Mouse (Mus musculus): ENCODE results near the gene Samd5.

Gene Samd5

DNA sequence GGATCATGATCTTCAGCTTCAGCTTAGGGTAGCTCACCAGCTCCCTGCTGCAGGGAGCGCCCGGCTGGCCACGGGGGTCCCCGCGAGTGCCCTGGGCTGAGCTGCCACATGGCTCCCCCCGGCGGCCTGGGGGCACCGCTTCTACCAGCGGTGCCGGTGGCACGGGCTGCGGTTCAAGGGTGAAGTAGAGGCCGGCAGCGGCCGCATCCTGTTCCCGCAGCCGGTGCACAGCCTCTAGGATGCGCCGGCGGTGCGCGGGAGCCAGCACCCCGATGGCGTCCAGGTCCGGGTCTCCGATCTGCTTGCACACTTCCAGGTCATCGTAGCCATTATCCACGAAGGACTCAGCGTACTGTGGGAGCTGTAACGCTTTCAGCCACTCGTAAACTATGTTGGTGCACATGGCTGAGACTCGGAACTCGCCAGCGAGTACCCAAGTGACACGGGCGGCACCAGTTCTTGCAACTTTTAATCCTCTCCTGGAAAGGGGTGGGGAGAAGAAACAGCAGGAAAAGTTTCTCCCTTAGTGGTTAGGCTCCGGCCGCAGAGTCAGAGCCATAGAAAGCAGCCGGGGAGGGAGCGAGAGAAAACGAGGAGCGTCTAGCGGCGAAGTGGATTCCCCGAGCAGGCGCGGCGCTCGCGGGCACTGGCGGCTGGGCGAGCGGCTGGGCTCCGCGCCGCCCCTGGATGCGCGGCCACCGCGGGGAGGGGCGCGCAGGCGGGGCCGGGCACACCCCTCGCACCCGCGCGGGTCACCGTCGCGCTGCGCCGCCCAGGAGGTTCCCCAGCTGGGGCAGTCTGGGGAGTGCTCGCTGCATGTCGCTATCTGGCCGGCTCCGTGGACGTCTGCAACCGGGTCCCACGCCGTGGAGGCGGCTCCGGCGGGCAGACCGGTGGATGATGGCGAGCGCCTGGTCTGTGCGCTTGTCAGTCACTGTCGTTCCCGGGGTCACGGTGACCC lies at the start of gene Samd5:
TSS of gene Samd5 (minus strand) at position 648 of the 961 bp plus-strand sequence.
- peak; percentile 52 to 62 for DNase-seq (ENCODE audit: low spot score in 2 of 2)

DNA sequence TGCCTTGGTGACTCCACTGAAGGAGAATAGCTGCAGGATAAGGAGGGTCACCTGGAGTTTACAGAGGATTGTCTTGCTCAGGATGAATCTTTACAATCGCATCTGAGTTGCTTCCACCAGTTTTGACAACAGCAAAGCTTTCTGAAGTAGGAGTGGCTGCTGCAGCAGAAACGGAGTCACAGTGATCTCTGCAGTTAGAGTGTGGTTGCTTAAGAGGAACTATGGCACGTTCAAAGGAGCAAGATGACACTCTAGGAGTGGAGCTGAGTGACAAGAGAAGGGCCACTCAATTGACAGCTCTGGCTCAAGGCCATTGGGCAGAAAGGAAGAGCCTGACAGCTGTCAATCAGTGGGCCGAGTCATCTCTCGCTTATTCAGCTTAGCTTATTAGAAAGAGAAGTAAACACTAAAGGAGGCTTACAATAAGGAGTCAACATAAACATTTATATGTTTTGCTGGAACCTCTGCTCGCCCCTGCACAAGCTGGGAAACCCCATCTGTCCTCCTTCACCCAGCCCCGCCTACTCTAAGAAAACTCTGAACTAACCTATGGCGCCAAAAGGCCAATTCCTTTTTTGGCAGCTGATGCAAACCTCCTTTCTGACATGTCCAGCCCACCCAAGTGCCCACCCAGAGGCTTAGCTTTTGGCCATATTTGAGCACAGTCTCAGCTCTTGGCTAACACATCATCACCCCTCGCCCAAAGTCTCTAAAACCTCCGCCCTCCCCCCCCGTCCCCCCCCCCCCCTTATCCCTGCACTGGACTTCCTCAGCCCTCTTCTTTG lies 47.7 kb upstream of the Samd5 start:
- DNase-seq (ENCODE audit: low spot score in 2 of 2) = no peak

GRCm38 (mm10) chr10:9720027-9720426 lies 45.0 kb upstream of the Samd5 start:
- no peak for DNase-seq (ENCODE audit: low spot score in 2 of 2)

- DNase-seq (ENCODE audit: low spot score in 2 of 2) = no peak
Observed at GRCm38 (mm10) chr10:9718086-9718485, 43.1 kb upstream of the Samd5 start.

GRCm38 (mm10) chr10:9704956-9705355 lies 29.9 kb upstream of the Samd5 start:
- DNase-seq (ENCODE audit: low spot score in 2 of 2) = no peak

DNA sequence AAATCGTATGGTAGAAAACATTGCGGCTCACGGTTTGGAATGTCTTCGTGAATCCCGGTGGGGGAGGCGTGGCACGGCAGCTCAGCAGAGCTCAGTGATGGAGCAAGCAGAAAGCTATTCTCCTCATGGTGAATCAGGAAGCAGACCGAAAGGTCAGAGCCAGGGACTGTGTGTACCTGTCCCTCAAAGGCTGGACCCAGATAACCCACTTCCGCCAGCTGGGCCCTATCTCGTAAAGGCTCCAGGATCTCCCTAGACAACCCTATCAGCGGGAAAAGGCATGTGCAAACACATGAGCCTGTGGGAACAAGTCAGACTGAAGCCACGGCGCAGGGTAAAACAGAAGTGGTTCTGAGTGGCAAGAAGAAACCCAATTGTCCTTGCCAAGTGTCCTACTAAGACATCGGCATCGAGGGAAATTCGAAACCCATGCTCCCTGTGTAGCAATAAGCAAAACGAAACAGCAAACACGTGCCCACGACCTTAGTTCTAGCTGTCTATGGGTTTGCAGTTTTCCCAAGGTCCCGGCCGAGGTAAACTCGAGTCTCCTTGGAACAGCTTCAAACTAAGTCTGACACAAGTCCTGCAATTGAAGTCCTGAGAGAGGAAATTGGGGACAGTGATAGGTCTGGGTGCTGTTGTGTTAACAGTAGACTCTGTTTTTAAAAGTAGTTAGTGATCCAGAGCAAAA lies 24.2 kb upstream of the Samd5 start:
- DNase-seq (ENCODE audit: low spot score in 2 of 2) = no peak

- DNase-seq (ENCODE audit: low spot score in 2 of 2) = no peak
Observed at GRCm38 (mm10) chr10:9698141-9698540, 23.1 kb upstream of the Samd5 start.

GRCm38 (mm10) chr10:9696543-9697141 lies 21.6 kb upstream of the Samd5 start:
- no peak for DNase-seq (ENCODE audit: low spot score in 2 of 2)

DNA sequence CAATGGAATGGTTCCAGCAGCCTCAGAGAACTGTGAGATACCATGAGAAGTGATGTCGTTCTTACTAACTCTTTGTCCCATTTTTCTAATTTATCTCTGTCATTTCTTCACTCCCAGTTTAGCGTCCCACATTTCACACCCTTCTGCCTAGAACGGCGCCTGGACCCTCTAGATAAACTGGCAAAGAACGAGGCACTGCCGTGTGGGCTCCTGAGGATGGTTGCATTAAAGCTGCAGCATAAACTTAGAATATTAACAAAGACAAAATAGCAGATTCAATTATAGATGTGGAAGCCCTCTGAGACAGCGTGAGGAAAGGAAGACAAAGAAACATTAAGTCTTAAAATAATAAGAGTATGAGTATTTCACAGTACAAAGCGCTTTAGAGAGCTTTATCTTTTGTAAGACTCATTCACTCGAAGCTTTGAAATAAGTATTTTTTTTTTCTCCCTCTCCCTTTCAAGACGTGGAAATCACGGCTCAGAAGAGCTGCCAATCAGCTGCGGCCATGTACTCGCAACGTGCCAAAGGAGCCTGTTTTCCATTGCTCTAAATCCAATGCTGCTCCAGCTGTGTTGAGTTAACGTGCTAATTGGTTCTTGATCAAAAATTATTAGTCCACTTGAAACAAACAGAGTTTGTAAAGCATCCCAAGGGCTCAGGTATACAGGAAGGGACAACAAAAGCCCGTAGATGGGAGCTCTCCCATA lies 19.1 kb upstream of the Samd5 start:
- DNase-seq (ENCODE audit: low spot score in 2 of 2) = no peak

- no peak for DNase-seq (ENCODE audit: low spot score in 2 of 2)
Observed at GRCm38 (mm10) chr10:9680928-9681327, 5.9 kb upstream of the Samd5 start.

GRCm38 (mm10) chr10:9679911-9680310 lies 4.9 kb upstream of the Samd5 start:
- no peak for DNase-seq (ENCODE audit: low spot score in 2 of 2)

- DNase-seq (ENCODE audit: low spot score in 2 of 2) = no peak
Observed at GRCm38 (mm10) chr10:9678071-9678470, 3.1 kb upstream of the Samd5 start.

DNA sequence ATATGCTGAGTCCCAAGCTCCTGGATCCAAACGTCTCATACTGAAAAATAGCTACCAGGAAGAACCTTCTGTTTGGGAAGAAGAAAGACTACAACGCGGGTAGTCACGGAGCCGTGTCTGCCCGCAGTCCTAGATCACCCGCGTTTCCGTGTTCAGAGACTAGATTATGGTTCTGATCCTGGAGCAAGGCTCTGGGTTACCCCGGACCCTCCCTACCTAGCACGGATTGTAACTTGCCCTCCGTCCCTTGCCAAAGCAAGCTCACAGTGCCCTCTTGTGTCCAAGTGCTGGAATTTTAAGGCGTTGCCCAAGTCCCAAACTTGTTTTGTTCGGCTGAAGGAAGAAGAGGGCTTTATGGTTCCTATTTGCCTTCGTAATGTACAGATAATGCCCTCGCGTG lies 1.9 kb upstream of the Samd5 start:
- peak; percentile 69 to 83 for DNase-seq (ENCODE audit: low spot score in 2 of 2)

DNA sequence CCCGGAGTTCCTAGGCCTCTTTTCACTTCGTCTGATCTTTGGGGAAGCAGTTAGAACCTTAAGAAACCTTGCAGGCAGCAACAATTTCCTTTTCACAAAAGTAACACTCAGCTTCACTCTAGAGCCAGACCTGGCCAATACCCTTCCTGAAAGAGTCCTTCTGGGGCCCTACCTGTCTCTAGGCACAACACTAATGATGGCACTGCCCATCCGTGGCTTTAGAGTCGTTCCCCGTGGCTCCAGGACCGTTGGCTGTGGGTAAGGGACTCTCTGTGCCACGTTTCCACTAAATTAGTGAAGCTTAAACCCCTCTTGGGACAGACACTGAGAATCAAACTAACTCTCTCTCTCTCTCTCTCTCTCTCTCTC lies 1.4 kb upstream of the Samd5 start:
- no peak for DNase-seq (ENCODE audit: low spot score in 2 of 2)

- DNase-seq (ENCODE audit: low spot score in 2 of 2) = peak in 1 of 2 experiments; percentile 10
Observed at GRCm38 (mm10) chr10:9675550-9676417, 776 bp upstream of the Samd5 start.

- DNase-seq (ENCODE audit: low spot score in 2 of 2) = no peak
Observed at GRCm38 (mm10) chr10:9673276-9673675, 1.7 kb downstream of the Samd5 start.

DNA sequence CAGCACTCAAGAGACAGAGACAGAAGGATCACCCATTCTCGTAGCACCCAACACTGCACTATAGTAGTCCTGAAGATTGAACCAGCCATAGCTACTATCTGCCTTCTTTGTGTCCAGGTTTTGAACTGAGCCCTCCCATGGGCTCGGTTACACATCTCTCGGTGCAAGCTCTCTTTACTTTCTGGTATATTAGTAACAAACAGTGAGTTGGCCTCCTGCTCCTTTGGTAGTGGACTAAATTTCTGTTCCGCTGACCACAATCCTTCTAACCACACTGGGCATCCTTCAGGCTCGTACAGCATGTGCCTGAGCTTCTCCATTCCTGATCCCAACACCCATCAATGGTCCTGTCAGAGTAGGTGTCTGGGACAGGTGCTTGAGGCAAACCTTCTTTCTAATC lies 2.3 kb downstream of the Samd5 start:
- no peak for DNase-seq (ENCODE audit: low spot score in 2 of 2)

GRCm38 (mm10) chr10:9670351-9670750 lies 4.7 kb downstream of the Samd5 start:
- no peak for DNase-seq (ENCODE audit: low spot score in 2 of 2)

- no peak for DNase-seq (ENCODE audit: low spot score in 2 of 2)
Observed at GRCm38 (mm10) chr10:9668791-9669190, 6.2 kb downstream of the Samd5 start.

GRCm38 (mm10) chr10:9652946-9653345 lies 22.1 kb downstream of the Samd5 start:
- DNase-seq (ENCODE audit: low spot score in 2 of 2) = no peak
